Mouse (Mus musculus): ENCODE results near the gene Gimap1.

The Gimap1 gene

DNA sequence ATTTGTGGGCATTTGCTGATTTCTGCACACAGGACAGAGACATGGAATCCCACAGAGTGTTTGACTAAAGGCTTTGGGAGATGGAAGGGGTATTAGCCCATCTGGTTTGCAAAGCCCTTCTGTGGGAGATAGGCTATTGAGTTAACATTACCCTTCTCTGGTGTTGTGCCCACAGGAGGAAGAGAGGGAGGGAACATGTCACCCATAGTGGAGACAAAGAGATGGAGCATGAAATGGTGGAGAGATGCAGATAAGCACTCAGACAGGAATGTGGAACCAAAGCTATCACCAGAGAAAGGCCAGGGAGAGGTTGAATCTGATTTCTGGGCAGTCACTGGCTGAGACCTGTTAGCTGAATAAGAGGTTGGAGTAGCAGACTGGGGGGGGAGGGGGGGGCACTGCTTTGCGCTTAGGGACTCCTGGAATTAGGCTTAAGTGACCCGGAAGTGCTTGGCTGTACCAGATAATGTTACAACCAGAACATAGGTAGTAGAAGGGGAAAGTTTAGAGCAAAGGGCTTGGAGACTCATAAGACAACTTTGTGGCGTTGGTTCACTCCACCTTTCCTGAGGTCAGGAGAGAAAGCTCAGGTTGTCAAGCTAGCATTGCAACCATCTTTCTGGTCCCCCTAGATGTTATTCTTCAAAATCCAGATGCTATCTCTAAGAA lies 1.8 kb downstream of the Gimap1 start:
- DNase-seq (ENCODE audit: low spot score), result no peak

DNA sequence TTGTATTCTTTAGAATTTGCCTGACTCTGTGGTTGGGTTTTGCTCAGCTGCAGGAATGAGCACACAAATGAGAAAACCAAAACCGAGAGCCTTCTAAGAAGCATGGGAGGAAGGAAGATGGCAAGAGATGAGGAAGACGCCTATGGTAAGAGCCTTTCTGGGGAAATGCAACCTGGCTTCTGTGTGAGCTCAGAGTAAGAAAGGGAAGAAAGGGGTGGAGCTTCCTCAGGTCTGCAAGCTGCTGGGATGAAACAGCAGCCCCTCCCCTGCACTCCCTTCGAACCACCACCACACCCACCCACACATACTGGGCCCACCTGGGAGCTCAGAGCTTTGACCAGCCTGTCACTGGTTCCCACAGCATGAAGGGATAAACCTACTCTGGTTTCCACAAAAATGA lies 2.4 kb downstream of the Gimap1 start:
- no peak for DNase-seq (ENCODE audit: low spot score)

DNA sequence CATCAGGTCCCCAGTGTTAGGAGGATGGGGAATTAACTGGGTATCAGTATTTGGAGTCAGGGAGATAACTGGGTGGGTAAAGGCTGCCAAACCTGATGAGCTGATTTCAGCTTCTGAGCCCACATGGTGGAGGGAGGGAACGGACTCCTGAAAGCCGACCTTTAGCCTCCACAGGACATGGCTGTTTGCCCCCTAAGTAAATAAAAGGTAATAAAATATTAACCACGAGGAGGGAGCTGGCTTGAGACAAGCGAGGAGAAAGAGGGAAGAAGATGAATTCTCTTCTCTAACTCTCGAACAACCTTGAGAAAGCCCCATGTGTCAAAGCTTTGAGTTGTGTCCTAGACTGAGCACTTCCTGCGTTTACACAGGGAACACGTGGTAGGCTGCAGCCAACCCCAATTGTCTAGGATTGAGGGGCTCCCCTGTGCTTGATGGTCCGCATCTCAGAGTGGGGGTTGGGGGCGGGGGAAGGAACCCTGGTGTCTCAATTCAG lies 2.9 kb downstream of the Gimap1 start:
- DNase-seq (ENCODE audit: low spot score), result no peak

DNA sequence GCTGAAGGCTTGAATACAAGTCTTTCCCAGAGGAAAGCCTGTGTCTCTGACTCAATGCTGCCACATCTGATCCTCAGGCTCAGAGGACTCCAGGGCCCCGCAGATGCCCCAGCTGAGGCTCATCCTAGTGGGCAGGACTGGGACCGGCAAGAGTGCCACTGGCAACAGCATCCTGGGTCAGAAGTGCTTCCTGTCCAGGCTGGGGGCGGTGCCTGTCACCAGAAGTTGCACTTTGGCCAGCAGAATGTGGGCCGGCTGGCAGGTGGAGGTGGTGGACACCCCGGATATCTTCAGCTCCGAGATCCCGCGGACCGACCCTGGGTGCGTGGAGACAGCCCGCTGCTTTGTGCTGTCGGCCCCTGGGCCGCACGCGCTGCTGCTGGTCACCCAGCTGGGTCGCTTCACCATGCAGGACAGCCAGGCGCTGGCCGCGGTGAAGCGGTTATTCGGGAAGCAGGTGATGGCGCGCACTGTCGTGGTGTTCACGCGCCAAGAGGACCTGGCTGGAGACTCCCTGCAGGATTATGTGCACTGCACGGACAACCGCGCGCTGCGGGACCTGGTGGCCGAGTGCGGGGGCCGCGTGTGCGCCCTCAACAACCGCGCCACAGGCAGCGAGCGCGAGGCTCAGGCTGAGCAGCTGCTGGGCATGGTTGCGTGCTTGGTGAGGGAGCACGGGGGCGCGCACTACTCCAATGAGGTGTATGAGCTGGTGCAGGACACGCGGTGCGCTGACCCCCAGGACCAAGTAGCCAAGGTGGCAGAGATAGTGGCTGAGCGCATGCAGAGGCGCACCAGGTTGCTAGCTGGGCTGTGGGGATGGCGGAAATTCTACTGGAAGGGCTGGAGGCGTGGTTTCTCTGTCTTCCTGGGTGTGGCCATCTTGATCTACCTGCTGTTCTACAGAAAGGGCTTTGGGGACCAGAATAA lies 3.8 kb downstream of the Gimap1 start:
- DNase-seq (ENCODE audit: low spot score), result no peak

DNA sequence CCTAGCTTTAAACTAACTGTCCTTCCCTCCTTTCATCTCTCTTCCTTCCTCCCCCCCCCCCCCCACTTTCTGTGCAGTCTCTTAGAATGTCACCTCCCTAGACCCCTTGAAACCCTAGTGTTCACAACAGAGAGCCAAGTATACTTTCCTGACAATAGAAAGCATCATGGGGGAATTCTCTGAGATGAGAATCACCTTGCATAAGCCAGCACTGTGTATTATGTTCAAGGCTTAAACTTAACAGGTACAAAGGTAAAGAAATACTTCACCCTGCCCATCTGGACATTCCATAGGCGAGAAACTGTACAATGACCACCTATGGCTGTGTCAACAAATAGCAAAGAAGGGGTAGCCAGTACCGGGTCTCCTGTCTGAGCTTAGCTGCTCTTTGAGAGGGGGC lies 6.6 kb downstream of the Gimap1 start:
- DNase-seq (ENCODE audit: low spot score), result no peak

DNA sequence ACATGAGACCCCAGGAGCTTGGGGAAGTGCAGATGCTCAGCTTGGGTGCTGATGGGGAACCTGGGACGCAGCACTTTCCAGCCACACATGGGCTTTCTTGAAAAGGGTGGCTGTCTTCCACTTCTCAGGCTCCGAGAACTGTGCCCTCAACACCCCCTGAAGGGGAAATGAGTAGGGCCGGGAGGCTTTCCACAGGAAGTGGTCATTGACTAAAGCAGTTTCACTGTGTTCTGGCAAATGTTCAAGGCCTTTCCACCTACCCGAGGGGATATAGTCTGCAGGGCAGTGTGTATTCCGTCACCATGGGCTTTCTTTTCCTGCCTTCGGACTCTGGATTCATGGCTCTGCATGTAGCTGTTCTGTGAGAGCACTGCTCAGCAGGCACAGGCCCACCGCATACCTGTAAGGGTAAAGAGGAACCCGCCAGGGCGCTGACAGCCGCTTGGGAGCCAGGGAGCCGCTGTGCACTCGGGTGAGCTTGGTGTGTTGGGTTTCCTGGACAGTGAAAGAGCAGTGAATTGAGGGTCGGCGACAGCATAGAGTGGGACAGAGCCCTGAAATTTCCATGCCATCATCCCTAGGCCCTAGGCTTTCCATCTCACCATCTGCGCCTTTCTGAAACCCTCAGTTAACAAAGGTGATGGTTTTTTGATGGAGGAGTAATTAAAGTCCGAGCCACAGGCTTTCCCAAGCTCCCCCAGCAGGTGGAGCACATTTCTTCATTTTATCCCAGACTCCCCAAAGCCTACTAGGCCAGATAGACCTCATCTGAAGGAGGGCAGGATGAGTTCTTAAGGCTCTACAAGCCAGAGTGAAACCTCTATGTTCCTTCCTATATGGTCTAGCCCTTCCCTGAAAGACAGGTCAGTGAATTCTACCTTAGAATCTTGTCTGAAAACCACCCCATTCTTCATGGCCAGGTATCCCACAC lies 7.4 kb downstream of the Gimap1 start, which contains the start of gene Gimap5:
Gene Gimap5, plus strand, starts transcription at position 239 of the 931 bp plus-strand sequence.
- no peak for DNase-seq (ENCODE audit: low spot score)

DNA sequence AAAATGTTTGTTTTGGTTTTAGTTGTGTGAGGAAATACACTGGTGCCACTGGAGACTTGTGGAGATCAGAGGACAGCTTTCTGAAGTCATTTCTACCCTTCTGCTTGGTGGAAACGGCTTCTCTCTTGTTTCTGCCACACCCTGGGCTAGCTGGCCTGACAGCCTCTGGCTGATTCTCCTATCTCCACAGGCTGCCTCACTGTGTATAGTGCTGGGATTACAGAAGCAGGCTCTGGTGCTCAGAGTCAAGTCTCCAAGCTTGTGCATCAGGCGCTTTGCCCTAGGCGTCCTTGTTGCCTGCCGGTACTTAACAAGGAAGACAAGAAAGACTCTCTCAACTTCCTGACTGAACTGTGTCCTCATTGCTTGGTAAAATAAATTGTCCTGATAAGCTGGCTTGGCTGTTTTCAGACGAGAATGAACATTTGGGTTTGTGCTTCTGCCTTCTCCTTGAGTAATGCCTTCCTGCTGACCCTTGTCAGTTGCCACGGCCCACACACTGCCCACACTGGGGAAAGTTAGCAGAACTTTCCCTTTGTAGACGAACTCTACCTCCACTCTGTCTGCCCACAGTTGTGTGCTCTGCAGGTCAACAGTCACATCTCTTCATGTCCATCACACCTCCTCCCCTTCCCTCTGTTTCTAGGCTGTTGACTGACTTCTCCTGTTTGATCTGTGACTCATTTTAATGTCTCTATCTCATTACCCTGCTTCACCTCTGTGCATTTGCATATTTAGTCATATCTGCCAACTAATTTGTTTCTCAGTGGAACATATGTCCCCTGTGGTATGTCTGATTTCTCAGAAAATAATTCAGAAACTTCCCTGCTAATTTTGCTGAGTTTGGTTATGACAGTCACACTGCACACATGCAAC lies 8.5 kb downstream of the Gimap1 start:
- DNase-seq (ENCODE audit: low spot score), result no peak

DNA sequence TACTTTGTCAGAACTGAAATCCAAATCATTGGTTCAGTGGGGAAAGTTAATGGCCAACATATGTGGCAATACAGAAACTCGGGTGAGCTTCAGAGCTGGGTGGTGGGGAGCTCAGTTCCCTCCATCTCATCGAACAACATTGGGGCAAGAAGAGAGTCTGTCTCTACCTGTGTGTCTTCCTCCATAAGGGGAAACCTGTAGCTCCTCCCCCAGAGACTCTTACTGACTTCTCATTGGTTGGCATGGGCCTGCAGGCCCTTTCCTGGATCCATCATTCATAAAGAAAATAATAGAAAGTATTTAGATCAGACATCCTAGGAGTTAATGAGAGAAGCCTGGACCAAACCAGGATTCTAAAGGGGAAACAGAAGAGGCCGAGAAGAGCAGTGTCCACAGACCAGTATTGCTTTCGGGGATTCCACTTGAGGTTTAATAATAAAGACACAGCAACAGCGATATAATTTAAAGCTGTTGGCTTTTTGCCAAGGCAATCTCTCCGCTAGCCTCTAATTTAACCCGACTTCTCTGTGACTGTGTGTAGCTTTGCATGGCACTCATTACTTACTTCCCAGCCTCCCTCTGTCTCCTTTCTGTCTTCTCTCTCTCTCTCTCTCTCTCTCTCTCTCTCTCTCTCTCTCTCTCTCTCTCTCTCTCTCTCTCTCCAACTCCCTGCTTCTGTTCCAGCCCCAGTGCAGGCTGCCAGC lies 24.9 kb downstream of the Gimap1 start:
- no peak for DNase-seq (ENCODE audit: low spot score)

DNA sequence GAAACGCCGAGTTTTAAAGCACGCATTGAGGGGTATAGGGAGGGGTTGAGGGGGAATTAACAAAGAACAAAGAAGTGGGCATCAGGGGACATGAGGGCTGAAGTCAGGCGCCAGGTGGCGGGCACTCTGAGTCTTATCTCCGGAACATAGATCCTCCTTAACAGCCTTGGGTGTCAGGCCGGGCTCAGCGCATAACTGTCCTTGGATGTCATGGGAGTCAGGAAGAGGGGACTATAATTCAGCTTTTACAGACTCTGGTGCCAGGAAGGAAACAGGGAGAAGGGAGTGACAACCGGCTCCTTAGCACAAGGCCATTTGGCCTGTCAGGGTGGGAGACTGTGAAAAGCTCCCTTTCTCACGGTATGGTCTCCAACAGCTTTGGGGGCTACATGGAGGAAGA lies 25.6 kb downstream of the Gimap1 start:
- no peak for DNase-seq (ENCODE audit: low spot score)

DNA sequence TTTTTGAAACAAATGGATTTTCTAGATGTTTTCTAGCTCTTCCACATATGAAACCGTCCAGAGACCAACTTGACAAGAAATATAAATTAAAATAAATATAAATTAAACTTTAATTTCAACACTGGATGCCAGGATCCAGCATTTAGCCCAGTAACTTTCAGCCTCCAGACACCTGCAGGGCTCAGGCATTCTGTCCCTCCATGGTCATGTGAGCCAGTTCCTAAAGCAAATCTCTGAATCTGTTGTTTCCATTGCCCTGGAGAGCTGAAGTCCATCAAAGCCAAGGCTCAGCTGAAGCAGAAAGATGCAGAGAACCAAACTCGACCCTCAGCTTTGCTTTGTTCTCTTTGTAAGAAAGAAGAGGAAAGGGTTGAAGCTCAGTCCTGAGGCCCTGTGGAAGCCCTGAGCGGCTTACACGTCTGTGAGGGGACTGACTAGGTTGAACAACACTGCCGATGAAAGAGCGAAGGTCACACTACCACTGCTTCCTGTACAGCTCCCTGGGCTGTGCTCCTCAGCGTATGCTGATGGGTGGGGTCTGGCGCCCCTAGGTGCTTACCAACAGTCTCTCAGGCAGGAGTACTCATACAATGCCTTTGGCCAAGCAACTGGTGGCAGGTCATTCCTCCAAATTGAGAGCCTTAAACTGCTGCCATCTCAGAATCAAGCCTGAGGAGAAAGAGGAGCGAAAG lies 29.5 kb downstream of the Gimap1 start:
- no peak for DNase-seq (ENCODE audit: low spot score)

DNA sequence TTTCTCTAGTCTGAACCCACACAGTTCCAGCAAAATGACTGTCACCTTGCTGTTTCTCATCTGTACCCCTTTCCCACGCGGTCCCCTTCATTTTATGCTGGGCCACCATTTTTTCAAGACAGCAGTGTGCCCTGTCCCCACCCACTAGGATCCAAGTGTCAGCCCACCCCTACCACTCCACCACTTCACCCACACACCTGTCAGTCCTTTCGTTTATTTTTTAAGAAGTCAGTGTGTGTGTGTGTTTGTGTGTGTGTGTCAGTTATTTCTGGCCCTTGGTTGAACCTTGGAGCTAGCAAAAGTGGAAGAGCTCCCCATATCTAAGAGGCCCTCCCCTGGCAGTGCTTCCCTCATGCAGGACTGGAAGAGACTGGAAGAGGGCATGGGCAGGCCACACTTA lies 30.1 kb downstream of the Gimap1 start:
- DNase-seq (ENCODE audit: low spot score), result no peak

DNA sequence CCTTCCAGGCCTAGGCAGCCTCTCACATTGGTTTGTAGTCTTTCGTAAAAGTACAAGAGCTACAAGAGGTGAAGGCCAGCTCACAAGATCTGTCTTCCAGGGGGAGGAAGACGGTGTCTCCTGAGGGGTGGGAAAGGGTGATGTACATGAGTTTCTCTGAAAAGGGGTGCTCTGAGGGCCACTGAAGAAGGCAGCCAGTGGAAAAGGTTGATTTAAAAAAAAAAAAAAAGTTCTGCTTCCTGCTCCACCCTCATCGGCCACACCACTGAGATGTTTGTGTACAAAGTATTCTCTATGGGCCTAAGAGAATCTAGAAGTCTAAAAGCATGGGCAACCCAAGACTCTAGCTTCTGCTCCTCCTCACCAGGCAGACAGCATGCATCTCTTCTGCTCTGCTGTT lies 31.8 kb downstream of the Gimap1 start, which contains the start of gene Gimap3:
Gene Gimap3, minus strand, starts transcription at position 156 of the 400 bp plus-strand sequence.
- DNase-seq (ENCODE audit: low spot score), result no peak

DNA sequence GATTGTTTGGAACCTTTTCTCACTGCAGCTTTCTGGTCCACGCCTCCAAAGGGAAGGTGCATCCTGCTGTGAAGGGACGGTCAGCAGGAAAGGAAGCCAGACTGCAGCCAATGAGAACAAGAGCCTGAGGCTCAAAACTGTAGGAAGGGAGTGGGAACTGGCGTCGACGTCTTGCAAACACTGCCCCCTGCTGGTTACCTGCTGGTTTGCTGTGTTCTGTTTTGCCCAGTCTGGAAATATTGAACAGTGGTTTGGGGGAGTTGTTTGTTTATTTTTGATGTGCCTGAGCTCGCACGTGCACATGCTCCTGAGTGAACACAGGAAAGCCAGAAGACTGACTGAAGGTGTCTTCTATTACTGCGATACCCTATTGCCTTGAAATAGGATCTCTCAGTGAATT lies 33.2 kb downstream of the Gimap1 start:
- peak; percentile 76 for DNase-seq (ENCODE audit: low spot score)

DNA sequence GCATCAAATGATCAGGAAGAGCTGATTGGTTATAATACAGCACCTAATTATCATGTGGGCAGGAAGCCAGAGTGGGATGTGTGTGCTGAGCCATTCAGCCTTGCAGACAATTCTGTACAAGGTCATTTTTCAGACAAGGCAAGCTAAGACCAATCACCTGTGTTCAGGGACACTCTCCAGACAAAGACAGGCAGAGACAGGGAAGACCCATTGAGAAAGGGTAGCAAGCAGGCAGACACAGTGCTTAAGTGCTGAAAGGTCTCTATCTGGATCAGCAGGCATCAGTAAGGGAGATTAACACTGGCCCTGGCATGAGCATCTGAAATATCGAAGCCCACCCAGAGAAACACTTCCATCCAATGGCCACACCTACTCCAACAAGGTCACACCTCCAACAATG lies 45.6 kb downstream of the Gimap1 start:
- no peak for DNase-seq (ENCODE audit: low spot score)

DNA sequence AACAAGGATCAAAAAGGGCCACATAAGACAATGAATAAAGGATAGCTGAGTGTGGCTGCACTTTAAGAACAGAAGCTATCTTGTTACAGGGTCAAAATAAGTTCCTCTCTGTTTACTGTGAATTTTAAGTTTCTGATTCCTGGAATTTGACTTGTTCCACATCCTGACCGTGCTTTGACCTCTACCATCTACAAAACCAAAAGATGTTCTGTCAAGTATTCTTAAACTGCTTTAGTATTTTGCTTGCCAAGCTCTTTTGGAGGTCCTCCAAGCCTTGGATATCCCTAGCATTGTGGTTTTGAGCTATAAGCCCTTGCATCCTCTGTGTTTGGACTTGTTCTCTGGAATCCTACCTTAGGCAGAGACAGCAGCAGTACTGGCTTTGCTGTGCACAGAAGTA lies 46.3 kb downstream of the Gimap1 start:
- peak; percentile 17 for DNase-seq (ENCODE audit: low spot score)

DNA sequence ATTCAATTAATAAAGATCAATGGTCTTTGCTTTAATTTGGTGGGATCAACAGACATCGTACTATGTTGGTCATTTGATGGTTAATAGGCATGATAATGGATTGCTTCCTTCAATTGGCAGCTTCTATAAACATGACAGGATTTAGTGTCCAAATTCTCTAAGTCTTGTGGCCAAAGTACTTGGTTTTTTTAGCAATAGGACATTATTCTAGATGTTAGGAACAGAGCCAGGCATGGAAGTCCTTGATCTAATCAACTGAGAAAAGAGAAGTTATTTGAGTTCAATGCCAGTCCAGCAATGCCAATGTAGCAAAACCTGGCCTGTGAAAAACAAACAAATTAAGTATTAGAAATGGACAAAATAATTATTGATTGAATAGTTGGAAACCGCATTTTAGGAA lies 46.7 kb downstream of the Gimap1 start:
- DNase-seq (ENCODE audit: low spot score), result no peak

DNA sequence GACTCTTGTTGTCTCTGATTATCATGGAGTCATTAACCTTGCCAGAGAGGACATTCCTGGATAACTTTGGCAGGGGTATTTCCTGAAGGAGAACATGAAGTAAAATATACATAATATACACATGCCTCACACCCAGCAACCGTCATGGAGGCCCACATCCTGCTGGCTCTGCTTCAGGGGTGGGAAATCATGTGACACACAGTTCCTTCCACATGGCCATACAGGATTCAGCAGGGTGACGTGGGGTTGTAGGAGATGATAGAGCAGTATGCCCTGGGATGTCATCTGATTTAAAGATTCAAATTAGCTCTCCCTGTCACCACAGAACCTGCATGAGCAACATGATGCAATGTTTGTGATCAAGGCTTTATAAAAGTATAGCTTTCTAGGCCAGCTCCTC lies 49.0 kb downstream of the Gimap1 start:
- no peak for DNase-seq (ENCODE audit: low spot score)
